Mouse (Mus musculus) CH12.LX (cell line): ENCODE results near the gene Ube2z.

ENCODE experiments used
- BHLHE40 ChIP-seq: IDR thresholded peaks from 2 replicates; pipeline ENCODE4 v1.6.1; 2011; ENCODE audit warnings: mild to moderate bottlenecking, low read depth, low read length, improper control_type of control experiment
- CTCF ChIP-seq, 2 experiments: IDR thresholded peaks in 1 of 2; conservative IDR thresholded peaks in 1 of 2; 2 replicates each; pipeline ENCODE4 v1.5.1; 2011 to 2012; ENCODE audit warnings: low read depth in 2 of 2, low read length in 2 of 2, improper control_type of control experiment in 1 of 2, inconsistent platforms in 1 of 2, mild to moderate bottlenecking in 1 of 2, moderate library complexity in 1 of 2
- JUN ChIP-seq: IDR thresholded peaks from 2 replicates; pipeline ENCODE4 v1.6.1; 2011; ENCODE audit warnings: low read depth, mild to moderate bottlenecking, low read length, improper control_type of control experiment, moderate library complexity; ENCODE audit not compliant: insufficient read depth
- MAZ ChIP-seq: IDR thresholded peaks from 2 replicates; pipeline ENCODE4 v1.6.1; 2012; ENCODE audit warnings: low read depth, mild to moderate bottlenecking, inconsistent platforms, low read length, improper control_type of control experiment, moderate library complexity
- NRF1 ChIP-seq: IDR thresholded peaks from 2 replicates; pipeline ENCODE4 v1.6.1; 2014; ENCODE audit warnings: low read depth, mild to moderate bottlenecking, inconsistent platforms, low read length, improper control_type of control experiment, moderate library complexity
- POLR2A ChIP-seq: IDR thresholded peaks from 2 replicates; pipeline ENCODE4 v1.6.1; 2011; ENCODE audit warnings: low read depth, mild to moderate bottlenecking, improper control_type of control experiment, low read length
- ZC3H11A ChIP-seq: IDR thresholded peaks from 2 replicates; pipeline ENCODE4 v1.6.1; 2012; ENCODE audit warnings: low read depth, mild to moderate bottlenecking, inconsistent platforms, low read length, improper control_type of control experiment
- ZMIZ1 ChIP-seq: IDR thresholded peaks from 2 replicates; pipeline ENCODE4 v1.6.1; 2012; ENCODE audit warnings: low read depth, mild to moderate bottlenecking, inconsistent platforms, low read length, improper control_type of control experiment

DNA sequence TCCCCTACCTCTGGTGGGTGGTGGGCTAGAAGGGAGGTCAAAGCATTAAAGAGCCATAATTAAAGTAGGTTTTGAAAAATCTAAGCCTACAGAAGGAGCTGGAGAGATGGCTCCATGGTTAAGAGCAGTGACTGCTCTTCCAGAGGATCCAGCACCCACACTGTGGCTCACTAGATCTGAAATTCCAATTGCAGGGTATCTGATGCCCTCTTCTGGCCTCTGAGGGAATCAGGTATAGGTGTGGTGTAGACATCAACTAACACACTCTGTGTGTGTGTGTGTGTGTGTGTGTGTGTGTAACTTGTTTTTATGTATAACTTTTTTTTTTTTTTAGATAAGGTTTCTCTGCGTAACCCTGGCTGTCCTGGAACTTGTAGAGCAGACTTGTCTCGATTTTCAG lies 25.9 kb upstream of the Ube2z start:
- TF ChIP-seq MAZ (no peak), CTCF (conservative IDR thresholded peaks at IDR 0.05 in 1 of 2, IDR thresholded peaks at IDR 0.05 in 1 of 2; ENCODE audit: low read depth in 2 of 2, low read length in 2 of 2) (peak; percentile 13 to 82; a peak in 2 of 4 replicates), BHLHE40 (no peak), POLR2A (no peak), JUN (no peak), NRF1 (no peak), ZMIZ1 (no peak), ZC3H11A (peak; percentile 51; the same call in 1 of the 2 replicates)
